Mouse (Mus musculus) myocyte (in vitro differentiated cells): Measurements from ENCODE around the gene Iqcf3. TPM values are rescaled to one million over a fixed set of nuclear protein-coding genes. Genes with fewer than 3 reads are reported as not detected.

Experiments
- H3K27me3 ChIP-seq: one replicate; pipeline ENCODE4 v1.6.1; 2011; ENCODE audit not compliant: control insufficient read depth, insufficient read depth, insufficient read length
- H3K36me3 ChIP-seq: one replicate; pipeline ENCODE4 v1.6.1; 2011; ENCODE audit not compliant: control insufficient read depth, insufficient read depth
- H3K4me2 ChIP-seq: one replicate; pipeline ENCODE4 v1.6.1; 2011; ENCODE audit warnings: low read depth, control low read depth
- H3K4me3 ChIP-seq: one replicate; pipeline ENCODE4 v1.5.1; 2011; ENCODE audit warnings: mild to moderate bottlenecking, control low read depth, moderate library complexity
- H3K79me2 ChIP-seq: one replicate; pipeline ENCODE4 v1.6.1; 2011; ENCODE audit not compliant: control insufficient read depth, insufficient read depth
- H3ac ChIP-seq: one replicate; pipeline ENCODE4 v1.6.1; 2011; ENCODE audit not compliant: control insufficient read depth, insufficient read length
- CEBPB ChIP-seq: IDR thresholded peaks from 2 replicates; pipeline ENCODE4 v1.6.1; 2011; ENCODE audit warnings: mild to moderate bottlenecking, moderate library complexity; ENCODE audit not compliant: poor library complexity, insufficient read depth, severe bottlenecking
- E2F4 ChIP-seq: IDR thresholded peaks from one replicate; pipeline ENCODE4 v1.6.1; 2011; ENCODE audit warnings: mild to moderate bottlenecking, control low read depth, moderate library complexity; ENCODE audit not compliant: insufficient read depth
- MAX ChIP-seq: IDR thresholded peaks from one replicate; pipeline ENCODE4 v1.6.1; 2011; ENCODE audit warnings: low read depth, mild to moderate bottlenecking, control low read depth
- MYOD1 ChIP-seq, 3 experiments: IDR thresholded peaks; one replicate each; pipeline ENCODE4 v1.6.1; 2011; ENCODE audit warnings: control low read depth in 2 of 3, low read depth in 2 of 3, mild to moderate bottlenecking in 2 of 3, moderate library complexity in 1 of 3; ENCODE audit not compliant: insufficient read length in 2 of 3, control insufficient read depth in 1 of 3
- MYOG ChIP-seq, 3 experiments: IDR thresholded peaks; one replicate each; pipeline ENCODE4 v1.6.1; 2011; ENCODE audit warnings: control low read depth in 2 of 3, low read depth in 2 of 3, mild to moderate bottlenecking in 2 of 3; ENCODE audit not compliant: insufficient read length in 2 of 3, control insufficient read depth in 1 of 3, insufficient read depth in 1 of 3
- POLR2A ChIP-seq: IDR thresholded peaks from one replicate; pipeline ENCODE4 v1.6.1; 2011; ENCODE audit warnings: low read depth, mild to moderate bottlenecking, control low read depth, moderate library complexity; ENCODE audit not compliant: insufficient read length
- POLR2AphosphoS2 ChIP-seq: IDR thresholded peaks from one replicate; pipeline ENCODE4 v1.6.1; 2011; ENCODE audit warnings: low read depth, control low read depth; ENCODE audit not compliant: insufficient read length
- REST ChIP-seq: IDR thresholded peaks from one replicate; pipeline ENCODE4 v1.6.1; 2011; ENCODE audit warnings: mild to moderate bottlenecking, control low read depth, moderate library complexity; ENCODE audit not compliant: insufficient read depth, insufficient read length
- SRF ChIP-seq: IDR thresholded peaks from one replicate; pipeline ENCODE4 v1.6.1; 2011; ENCODE audit warnings: low read depth; ENCODE audit not compliant: control insufficient read depth, insufficient read length
- TCF12 ChIP-seq: IDR thresholded peaks from one replicate; pipeline ENCODE4 v1.6.1; 2011; ENCODE audit warnings: mild to moderate bottlenecking, control low read depth; ENCODE audit not compliant: poor library complexity, insufficient read depth, severe bottlenecking
- TCF3 ChIP-seq: IDR thresholded peaks from one replicate; pipeline ENCODE4 v1.6.1; 2011; ENCODE audit warnings: low read depth, control low read depth; ENCODE audit not compliant: insufficient read length
- USF1 ChIP-seq: IDR thresholded peaks from one replicate; pipeline ENCODE4 v1.6.1; 2011; ENCODE audit warnings: low read depth, mild to moderate bottlenecking, control low read depth, moderate library complexity
- polyA plus RNA-seq: library from polyadenylated mRNA; unstranded; fragments of >200 nt; fragmentation: generic; extraction: Trizol; gene quantifications from one replicate; pipeline ENCODE4 v1.2.1, GENCODE M21; 2012; ENCODE audit warnings: missing spikeins

The Iqcf3 gene
- polyA plus RNA-seq, 1 experiment, result not detected

- TF ChIP-seq MYOD1 (IDR thresholded peaks at IDR 0.05; ENCODE audit: control insufficient read depth in 1 of 3, insufficient read length in 2 of 3, low read depth in 2 of 3) (peak in 1 of 3 experiments; percentile 15), MAX (peak; percentile 38), POLR2A (peak; percentile 35), MYOG (IDR thresholded peaks at IDR 0.05; ENCODE audit: control insufficient read depth in 1 of 3, insufficient read depth in 1 of 3, insufficient read length in 2 of 3, low read depth in 2 of 3) (no peak), USF1 (peak; percentile 57), TCF3 (no peak)
- Histone ChIP-seq H3K27me3 (no peaks in the 10 kb centered on the region), H3K36me3 (peaks cover 8% of the 10 kb centered on the region), H3ac (peak overlapping the region; percentile 50), H3K79me2 (peaks cover 61% of the 10 kb centered on the region), H3K4me3 (peak overlapping the region; percentile 75), H3K4me2 (peak overlapping the region; percentile 95)
Measured at GRCm38 (mm10) chr9:106454888-106455681, 106.3 kb downstream of the Iqcf3 start.

GRCm38 (mm10) chr9:106454071-106454761 is 107.2 kb downstream of the Iqcf3 start:
- peak overlapping the region; percentile 95 for H3K4me2 ChIP-seq
- no peaks in the 10 kb centered on the region for H3K27me3 ChIP-seq
- H3K4me3 ChIP-seq, result peak overlapping the region; percentile 75
- peak overlapping the region; percentile 50 for H3ac ChIP-seq
- H3K36me3 ChIP-seq, result peaks cover 5% of the 10 kb centered on the region
- TF ChIP-seq TCF12 (no peak), SRF (no peak), TCF3 (no peak), REST (no peak), MYOG (IDR thresholded peaks at IDR 0.05; ENCODE audit: control insufficient read depth in 1 of 3, insufficient read depth in 1 of 3, insufficient read length in 2 of 3, low read depth in 2 of 3) (no peak), CEBPB (no peak), MAX (no peak), USF1 (no peak), POLR2AphosphoS2 (peak; percentile 10), POLR2A (peak; percentile 19), E2F4 (no peak)
- H3K79me2 ChIP-seq, result peaks cover 53% of the 10 kb centered on the region

GRCm38 (mm10) chr9:106453271-106454070 is 108.0 kb downstream of the Iqcf3 start, which contains the start of gene Pcbp4:
Gene Pcbp4 (plus strand): TSS chr9:106453291.
- Histone ChIP-seq H3K36me3 (no peaks in the 10 kb centered on the region), H3K27me3 (no peaks in the 10 kb centered on the region), H3K4me2 (peak within 1 kb of the TSS; percentile 95), H3ac (peak within 1 kb of the TSS; percentile 50), H3K79me2 (peaks cover 45% of the 10 kb centered on the region), H3K4me3 (peak within 1 kb of the TSS; percentile 75)
- no peak for TF ChIP-seq SRF
- TF ChIP-seq MYOG (IDR thresholded peaks at IDR 0.05; ENCODE audit: control insufficient read depth in 1 of 3, insufficient read depth in 1 of 3, insufficient read length in 2 of 3, low read depth in 2 of 3), result no peak
- TF ChIP-seq USF1, result no peak
- TF ChIP-seq TCF3, result no peak
- TF ChIP-seq POLR2AphosphoS2, result peak; percentile 58
- TF ChIP-seq MYOD1 (IDR thresholded peaks at IDR 0.05; ENCODE audit: control insufficient read depth in 1 of 3, insufficient read length in 2 of 3, low read depth in 2 of 3), result no peak
- TF ChIP-seq POLR2A, result peak; percentile 53
- no peak for TF ChIP-seq CEBPB
- no peak for TF ChIP-seq E2F4
- no peak for TF ChIP-seq REST
- no peak for TF ChIP-seq MAX

Other genes with a start within 250 kb of the Iqcf3 start
- gene Dusp7, start 193.0 kb downstream of the Iqcf3 start, polyA plus RNA-seq, result 8.9 TPM
- gene Rpl29, start 132.2 kb downstream of the Iqcf3 start, polyA plus RNA-seq, result 45.1 TPM
- 18.1 TPM for gene Acy1, start 123.3 kb downstream of the Iqcf3 start, polyA plus RNA-seq
- gene Abhd14b, start 114.2 kb downstream of the Iqcf3 start, polyA plus RNA-seq, result 4.2 TPM
- gene Abhd14a, start 114.0 kb downstream of the Iqcf3 start, polyA plus RNA-seq, result 19.2 TPM
- gene Pcbp4, start 108.3 kb downstream of the Iqcf3 start, polyA plus RNA-seq, result 274 TPM
- gene Gpr62, start 95.7 kb downstream of the Iqcf3 start, polyA plus RNA-seq, result 0.46 TPM
- gene Rrp9, start 85.7 kb downstream of the Iqcf3 start, polyA plus RNA-seq, result 69.4 TPM
- 66.1 TPM for gene Parp3, start 84.7 kb downstream of the Iqcf3 start, polyA plus RNA-seq
- gene Iqcf1, start 61.7 kb downstream of the Iqcf3 start, polyA plus RNA-seq, result not detected
- gene Iqcf5, start 47.1 kb downstream of the Iqcf3 start, polyA plus RNA-seq, result 0.12 TPM
- not detected for gene Iqcf4, start 9.4 kb upstream of the Iqcf3 start, polyA plus RNA-seq
- gene Iqcf6, start 65.0 kb upstream of the Iqcf3 start, polyA plus RNA-seq, result not detected
- not detected for gene Grm2, start 94.5 kb upstream of the Iqcf3 start, polyA plus RNA-seq
- 111 TPM for gene Tex264, start 124.3 kb upstream of the Iqcf3 start, polyA plus RNA-seq
- 5.3 TPM for gene Rad54l2, start 227.6 kb upstream of the Iqcf3 start, polyA plus RNA-seq